Mouse (Mus musculus) small intestine, adult 2 months (tissue): ENCODE results near the gene Spock3. TPM values are rescaled to one million over a fixed set of nuclear protein-coding genes. Genes with fewer than 3 reads are reported as not detected.

Experiments used
- H3K27ac ChIP-seq: fragments of 200-500 bp; 2 replicates; pipeline ENCODE4 v1.5.1; 2012; ENCODE audit warnings: low read depth, low read length, control low read depth, inconsistent platforms; ENCODE audit not compliant: insufficient read depth
- H3K27me3 ChIP-seq: fragments of 200-500 bp; 2 replicates; pipeline ENCODE4 v1.6.1; 2012; ENCODE audit warnings: mild to moderate bottlenecking, moderate library complexity, low read length, inconsistent platforms; ENCODE audit not compliant: control insufficient read depth, insufficient read depth
- H3K36me3 ChIP-seq: fragments of 200-500 bp; 2 replicates; pipeline ENCODE4 v1.6.1; 2012; ENCODE audit warnings: mild to moderate bottlenecking, low read length, control low read depth, inconsistent platforms; ENCODE audit not compliant: control insufficient read depth, insufficient read depth
- H3K4me1 ChIP-seq: fragments of 200-500 bp; 2 replicates; pipeline ENCODE4 v1.6.1; 2012; ENCODE audit warnings: low read length, inconsistent platforms, mixed read lengths; ENCODE audit not compliant: control insufficient read depth, insufficient read depth, insufficient read length
- H3K4me3 ChIP-seq: fragments of 200-500 bp; 2 replicates; pipeline ENCODE4 v1.5.1; 2012; ENCODE audit warnings: low read depth, mild to moderate bottlenecking, control low read depth, inconsistent platforms, low read length, moderate library complexity
- CTCF ChIP-seq: fragments of 200-500 bp; IDR thresholded peaks from 2 replicates; pipeline ENCODE4 v1.5.1; 2012; ENCODE audit warnings: low read depth, mild to moderate bottlenecking, control low read depth, inconsistent platforms, low read length, moderate library complexity, mixed read lengths; ENCODE audit not compliant: insufficient replicate concordance, insufficient read length; ENCODE audit errors: extremely low read depth
- POLR2A ChIP-seq: fragments of 200-500 bp; IDR thresholded peaks from 2 replicates; pipeline ENCODE4 v1.6.1; 2012; ENCODE audit warnings: low read depth, mild to moderate bottlenecking, control low read depth, inconsistent platforms, low read length, moderate library complexity
- WGBS: fragments of 180-500 bp; shearing (Covaris S2); methylation state at CpG from one replicate; pipeline ENCODE4 v1.1.7; 2018; 5-methylcytosine and 5-hydroxymethylcytosine counted together
- polyA plus RNA-seq: library from polyadenylated mRNA; depleted of rRNA; stranded (reverse); fragments of >200 nt; gene quantifications from 2 replicates; pipeline ENCODE4 v1.2.3, GENCODE M21; 2012

The Spock3 gene
- polyA plus RNA-seq, 1 experiment: 0.04 TPM

DNA sequence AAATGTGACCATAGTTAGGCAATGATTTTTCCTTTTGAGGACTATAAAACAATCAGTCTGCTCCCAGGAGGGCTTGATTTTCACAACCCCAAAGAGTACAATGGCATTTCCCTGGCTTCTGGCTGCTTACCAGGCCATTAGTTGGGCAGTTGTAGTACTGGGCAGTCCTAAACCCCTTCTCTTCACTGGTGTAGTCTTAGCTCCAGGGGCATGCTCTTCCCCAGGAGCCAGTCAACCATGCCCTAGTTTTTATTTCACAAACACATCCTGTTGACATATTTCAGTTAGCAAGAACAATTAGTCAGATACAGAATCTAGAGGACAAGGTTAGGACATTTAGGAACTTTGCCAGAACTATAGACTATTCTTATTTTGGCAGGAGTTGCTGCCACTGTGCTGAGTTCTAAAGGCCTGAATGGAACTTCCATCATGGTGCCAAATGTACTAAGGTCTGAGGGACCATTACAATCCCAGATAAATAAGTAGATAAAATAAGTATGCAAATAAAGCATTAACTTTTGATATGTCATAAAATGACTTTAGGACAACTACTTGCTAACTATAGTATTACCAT lies 308.1 kb downstream of the Spock3 start:
- H3K27me3 ChIP-seq: no peaks in the 10 kb centered on the region
- H3K27ac ChIP-seq: no peak overlapping the region
- H3K4me1 ChIP-seq: no peaks in the 10 kb centered on the region
- no peaks in the 10 kb centered on the region for H3K36me3 ChIP-seq
- TF ChIP-seq CTCF (no peak), POLR2A (no peak)
- H3K4me3 ChIP-seq: no peak overlapping the region

DNA sequence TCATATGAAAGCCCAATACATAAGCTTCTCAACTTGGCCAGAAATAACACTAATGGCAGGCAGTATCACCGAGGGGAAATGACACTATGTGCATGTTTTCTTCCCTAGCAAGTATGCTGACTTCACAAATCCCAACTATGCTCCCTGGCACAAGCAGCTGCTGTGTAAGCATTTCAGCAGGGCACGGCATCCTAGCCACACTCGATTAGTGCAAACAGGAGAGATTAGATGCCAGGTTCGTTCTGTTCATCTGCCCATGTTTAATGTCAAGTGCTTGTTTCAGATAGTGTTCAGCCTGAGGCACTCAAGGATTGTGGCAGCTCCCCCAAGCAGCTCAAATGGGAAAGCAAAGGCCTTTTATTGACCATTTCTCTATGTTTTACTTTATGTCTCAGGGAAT lies 311.7 kb downstream of the Spock3 start:
- TF ChIP-seq POLR2A: no peak
- TF ChIP-seq CTCF: no peak
- H3K27ac ChIP-seq: no peak overlapping the region
- 63% methylated on average over 4 of the region's 4 CpGs for WGBS

DNA sequence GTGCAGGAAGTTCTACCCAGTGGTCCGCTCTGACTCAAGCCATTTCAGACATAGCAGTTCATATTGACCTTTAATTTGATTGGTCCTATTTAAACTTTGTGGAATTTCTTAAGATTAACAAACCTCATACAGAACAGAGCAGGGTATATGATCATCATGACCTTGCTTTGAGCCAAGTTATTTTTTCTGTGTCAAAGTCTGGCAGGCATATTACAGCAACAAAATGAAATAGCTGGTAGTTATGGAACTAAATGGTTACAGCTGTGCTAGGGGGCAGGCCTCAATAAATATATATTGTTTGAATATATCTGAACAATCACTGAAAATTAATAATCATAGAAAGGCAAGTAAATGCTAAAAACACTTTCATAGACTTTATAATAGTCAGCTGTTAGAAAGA lies 384.6 kb downstream of the Spock3 start:
- Histone ChIP-seq H3K4me3 (no peak overlapping the region), H3K4me1 (no peaks in the 10 kb centered on the region), H3K36me3 (no peaks in the 10 kb centered on the region), H3K27me3 (no peaks in the 10 kb centered on the region), H3K27ac (no peak overlapping the region)
- TF ChIP-seq CTCF (no peak), POLR2A (no peak)
- 91% methylated on average over 1 of the region's 1 CpGs for WGBS

More for the DNA sequence above, 311.7 kb downstream of the Spock3 start:
- Histone ChIP-seq H3K27me3 (no peaks in the 10 kb centered on the region), H3K36me3 (no peaks in the 10 kb centered on the region), H3K4me1 (no peaks in the 10 kb centered on the region), H3K4me3 (no peak overlapping the region)

DNA sequence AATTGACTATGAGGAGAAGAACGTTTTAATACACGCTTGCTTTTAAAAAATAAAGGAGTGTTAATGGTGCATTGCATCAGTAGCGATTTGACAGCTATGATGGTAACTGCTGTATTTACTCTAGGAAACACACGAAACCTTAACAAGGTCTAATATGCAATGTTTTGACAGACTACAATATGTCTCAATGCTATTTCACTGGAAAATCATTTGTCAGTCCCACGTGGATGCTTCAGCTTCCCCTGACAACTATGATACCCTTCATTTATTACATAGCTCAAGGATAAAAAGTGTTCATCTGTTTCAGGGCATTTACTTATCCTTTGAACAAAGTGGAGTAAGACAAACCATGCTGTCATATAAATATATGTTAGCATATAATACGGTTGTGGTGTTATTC lies 417.8 kb downstream of the Spock3 start:
- 71% methylated on average over 6 of the region's 6 CpGs for WGBS
- no peak for TF ChIP-seq CTCF
- no peak for TF ChIP-seq POLR2A
- Histone ChIP-seq H3K27me3 (no peaks in the 10 kb centered on the region), H3K4me3 (no peak overlapping the region), H3K4me1 (no peaks in the 10 kb centered on the region), H3K36me3 (no peaks in the 10 kb centered on the region), H3K27ac (no peak overlapping the region)

DNA sequence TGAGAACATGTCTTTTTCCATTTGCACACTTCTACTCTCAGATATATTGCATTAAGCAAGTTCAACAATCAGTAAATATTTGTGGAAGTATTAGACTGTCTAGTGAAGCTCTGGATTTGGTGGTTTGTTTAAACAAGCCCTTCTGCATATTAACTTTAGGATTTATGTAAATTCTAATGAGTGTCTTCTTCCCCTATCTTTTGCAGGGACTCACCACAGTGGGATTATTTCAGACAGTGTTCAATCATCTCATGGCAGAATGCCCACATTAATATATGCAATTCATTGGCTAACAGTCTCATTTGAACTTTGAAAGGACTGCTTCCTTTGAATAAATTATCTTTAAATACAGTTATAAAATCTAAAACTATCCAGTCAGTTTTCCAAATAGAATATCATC lies 446.9 kb downstream of the Spock3 start:
- TF ChIP-seq POLR2A (no peak), CTCF (no peak)
- no peaks in the 10 kb centered on the region for H3K27me3 ChIP-seq
- H3K36me3 ChIP-seq: no peaks in the 10 kb centered on the region
- H3K4me3 ChIP-seq: no peak overlapping the region
- H3K4me1 ChIP-seq: no peaks in the 10 kb centered on the region
- no peak overlapping the region for H3K27ac ChIP-seq
